ENCODE assay signal across 9 mouse cellular contexts in genomic region chr16:37916138-37916817, GRCm38 (mm10). TPM values are rescaled to one million over a fixed set of nuclear protein-coding genes. Genes with fewer than 3 reads are reported as not detected.
DNase-seq lines count a peak whose midpoint lies in the region; ATAC-seq and TF ChIP-seq lines count a peak whose summit lies in the region.
"Had no signal": no experiment of that assay in that cellular context is flagged by ENCODE, and none has a peak within 500 bp of the region (broad histone marks: within the 10 kb centered on the region; RNA-seq: fewer than 3 reads in every experiment).

TSS of gene Gpr156 (plus strand) at chr16:37916496.

- no peaks in the 10 kb centered on the region for H3K36me3 ChIP-seq in ES-E14 (ENCODE audit: control insufficient read depth, insufficient read depth, low read length, poor library complexity, severe bottlenecking)
- H3K36me3 ChIP-seq in forebrain, embryonic 13.5 days (ENCODE audit: poor library complexity, severe bottlenecking), result no peaks in the 10 kb centered on the region
- H3K36me3 ChIP-seq in small intestine, adult 2 months (ENCODE audit: control insufficient read depth, insufficient read depth, low read length), result no peaks in the 10 kb centered on the region

- H3K27ac ChIP-seq in ES-E14 (ENCODE audit: insufficient read depth, low read depth, low read length, poor library complexity, severe bottlenecking), result no peak within 1 kb of the TSS
- no peak within 1 kb of the TSS for H3K27ac ChIP-seq in brown adipose tissue, adult 24 weeks (replicated peaks; ENCODE audit: low read depth, low read length)
- H3K27ac ChIP-seq in forebrain, embryonic 13.5 days, result no peak within 1 kb of the TSS
- H3K27ac ChIP-seq in left cerebral cortex, adult 2 months, result no peak within 1 kb of the TSS
- no peak within 1 kb of the TSS for H3K27ac ChIP-seq in small intestine, adult 2 months (ENCODE audit: insufficient read depth, low read depth, low read length)

- DNase-seq in ES-E14 (ENCODE audit: low read depth, low spot score), result no peak
- DNase-seq in heart, postnatal 36 days, result peak; percentile 41 to 44
- peak; percentile 47 for DNase-seq in left cerebral cortex, adult 2 months (ENCODE audit: extremely low spot score in 1 of 2, low spot score in 2 of 2)

- no peaks in the 10 kb centered on the region for H3K9me3 ChIP-seq in ES-E14 (ENCODE audit: control insufficient read depth, insufficient read depth, low read depth, low read length)
- H3K9me3 ChIP-seq in forebrain, embryonic 13.5 days (replicated peaks), result no peaks in the 10 kb centered on the region

- peak within 1 kb of the TSS; percentile 90 for H3K4me2 ChIP-seq in forebrain, embryonic 13.5 days

- peak within 1 kb of the TSS; percentile 41 for H3K9ac ChIP-seq in ES-E14 (ENCODE audit: insufficient read depth, low read depth, low read length, poor library complexity, severe bottlenecking)
- H3K9ac ChIP-seq in forebrain, embryonic 13.5 days, result peak within 1 kb of the TSS; percentile 79

- peak; percentile 89 for ATAC-seq in forebrain, embryonic 13.5 days
- peak; percentile 30; the same call in 1 of the 2 replicates for ATAC-seq in megakaryocyte, adult 5-6 weeks (ENCODE audit: poor library complexity, severe bottlenecking)
- ATAC-seq in monocyte, adult 5-6 weeks (replicated peaks; ENCODE audit: insufficient number of reproducible peaks, low FRiP score, low TSS enrichment, poor library complexity, severe bottlenecking), result no peak

- TF ChIP-seq POLR2A in small intestine, adult 2 months (IDR thresholded peaks at IDR 0.05; ENCODE audit: low read depth, low read length), result no peak

- intact Hi-C loops in heart, postnatal 36 days (cut with DNase I), result no loop called here
- intact Hi-C loops in left cerebral cortex, adult 2 months (cut with DNase I), result no loop called here

- H3K4me3 ChIP-seq in ES-E14 (ENCODE audit: insufficient read depth in 1 of 2, low read depth in 1 of 2, low read length in 2 of 2, poor library complexity in 1 of 2, severe bottlenecking in 1 of 2), result peak within 1 kb of the TSS; percentile 68 to 74
- peak within 1 kb of the TSS; percentile 44 for H3K4me3 ChIP-seq in brown adipose tissue, adult 24 weeks (ENCODE audit: insufficient read depth, low read depth, low read length)
- peak within 1 kb of the TSS; percentile 57 for H3K4me3 ChIP-seq in forebrain, embryonic 13.5 days
- H3K4me3 ChIP-seq in left cerebral cortex, adult 2 months, result peak within 1 kb of the TSS; percentile 66
- H3K4me3 ChIP-seq in small intestine, adult 2 months (ENCODE audit: low read depth, low read length), result peak within 1 kb of the TSS; percentile 43
- H3K4me3 ChIP-seq: erythroblast, embryonic 14.5 days had no signal

- 2% methylated on average over 53 of the region's 53 CpGs for WGBS in forebrain, embryonic 13.5 days
- WGBS in small intestine, adult 2 months, result 5% methylated on average over 53 of the region's 53 CpGs

- no peaks in the 10 kb centered on the region for H3K27me3 ChIP-seq in forebrain, embryonic 13.5 days
- peaks cover 10% of the 10 kb centered on the region for H3K27me3 ChIP-seq in small intestine, adult 2 months (ENCODE audit: control insufficient read depth, insufficient read depth, low read length)

- H3K4me1 ChIP-seq in ES-E14 (ENCODE audit: control insufficient read depth in 2 of 2, insufficient read depth in 2 of 2, low read length in 2 of 2, poor library complexity in 1 of 2), result no peaks in the 10 kb centered on the region
- H3K4me1 ChIP-seq in brown adipose tissue, adult 24 weeks (ENCODE audit: control insufficient read depth, insufficient read depth, insufficient read length, low read length), result peaks cover 3% of the 10 kb centered on the region; the same call in 1 of the 2 replicates
- H3K4me1 ChIP-seq in forebrain, embryonic 13.5 days, result peaks cover 45% of the 10 kb centered on the region
- peaks cover 5% of the 10 kb centered on the region; the same call in 1 of the 2 replicates for H3K4me1 ChIP-seq in small intestine, adult 2 months (ENCODE audit: control insufficient read depth, insufficient read depth, insufficient read length, low read length)

- TF ChIP-seq CTCF in left cerebral cortex, adult 2 months (IDR thresholded peaks at IDR 0.05), result peak; percentile 54
- 0 out of 2 replicates have a peak, but pooled peaks have one; percentile 3 for TF ChIP-seq CTCF in small intestine, adult 2 months (IDR thresholded peaks at IDR 0.05; ENCODE audit: extremely low read depth, insufficient read length, insufficient replicate concordance, low read depth, low read length)

- in situ Hi-C loops in ES-E14 (cut with MboI; ENCODE audit: low sequenced_read_pairs in 2 of 2, unreplicated experiment in 2 of 2), result no loop called here

TF ChIP-seq in ES-E14, 5 proteins besides CTCF, POLR2A, EP300 and RAD21:
- no peak for TF ChIP-seq ZC3H11A (IDR thresholded peaks at IDR 0.05; ENCODE audit: borderline replicate concordance, low read depth, low read length)
- no peak for TF ChIP-seq ZNF384 (IDR thresholded peaks at IDR 0.05; ENCODE audit: low read depth, low read length)
- no peak for TF ChIP-seq MAFK (IDR thresholded peaks at IDR 0.05; ENCODE audit: insufficient read depth, low read depth, low read length)
- TF ChIP-seq HCFC1 (IDR thresholded peaks at IDR 0.05; ENCODE audit: borderline replicate concordance, insufficient read depth, low read length), result no peak
- no peak for TF ChIP-seq CHD2 (IDR thresholded peaks at IDR 0.05; ENCODE audit: low read depth, low read length)
TF ChIP-seq in ES-E14: peak in this region for 0.

RNA-seq across cellular contexts. Expression of gene Gpr156, which starts in this region (rescaled TPM):
- total RNA-seq in ES-E14 (2012; rRNA removed), result 0.16 and 0.22 TPM in 2 replicates
- polyA plus RNA-seq in brown adipose tissue, adult 24 weeks (2012; ENCODE audit: insufficient read depth, insufficient read length, missing spikeins), result 0.44 TPM in 1 of 2 replicates, not detected in the other
- polyA plus RNA-seq in forebrain, embryonic 13.5 days (2015; fragmentation: Nextera tagmentation; extraction: Ambion mirVana), result 5.5 TPM in 2 replicates
- total RNA-seq in heart, postnatal 36 days (2021), result not detected
- total RNA-seq in left cerebral cortex, adult 2 months (2021), result under 1 TPM; 0.48 to 0.63 TPM
- not detected in 2 replicates for total RNA-seq in megakaryocyte, adult 5-6 weeks (2015)
- not detected in 2 replicates for total RNA-seq in megakaryocyte, adult 5-6 weeks (2017)
- polyA plus RNA-seq in small intestine, adult 2 months (2012; rRNA removed), result 0.03 TPM in 1 of 2 replicates, not detected in the other
- not detected in 3 replicates for total RNA-seq in monocyte, adult 5-6 weeks (2017)
- polyA plus RNA-seq: erythroblast, embryonic 14.5 days had no signal

Comparison
In these comparisons a context has a peak if more than half of its experiments do, and no peak if none do; other contexts are left out.
1. Peak in DNase-seq in heart, postnatal 36 days; RNA of the gene not detected or under 1 TPM.
2. Peak in DNase-seq and H3K4me3 ChIP-seq in left cerebral cortex, adult 2 months; RNA of the gene not detected or under 1 TPM.
3. Peak in ATAC-seq in megakaryocyte, adult 5-6 weeks; RNA of the gene not detected or under 1 TPM.